Mouse (Mus musculus): ENCODE data around the gene Vps53.

Vps53 gene

GRCm38 (mm10) chr11:76167079-76167765 lies 12.2 kb downstream of the Vps53 start:
- DNase-seq (ENCODE audit: low spot score): peak; percentile 76

- peak; percentile 30 for DNase-seq (ENCODE audit: low spot score)
These were observed 12.8 kb downstream of the Vps53 start for GRCm38 (mm10) chr11:76166657-76167056.

GRCm38 (mm10) chr11:76160251-76160650 lies 19.2 kb downstream of the Vps53 start:
- DNase-seq (ENCODE audit: low spot score): no peak

GRCm38 (mm10) chr11:76158375-76158774 lies 21.1 kb downstream of the Vps53 start:
- DNase-seq (ENCODE audit: low spot score): no peak

- DNase-seq (ENCODE audit: low spot score): no peak
These were observed 24.6 kb downstream of the Vps53 start for GRCm38 (mm10) chr11:76154861-76155260.

- DNase-seq (ENCODE audit: low spot score): no peak
These were observed 25.2 kb downstream of the Vps53 start for GRCm38 (mm10) chr11:76154200-76154599.

- DNase-seq (ENCODE audit: low spot score): no peak
These were observed 26.1 kb downstream of the Vps53 start for GRCm38 (mm10) chr11:76153236-76153951.

GRCm38 (mm10) chr11:76150980-76151379 lies 28.5 kb downstream of the Vps53 start:
- DNase-seq (ENCODE audit: low spot score): no peak

- DNase-seq (ENCODE audit: low spot score): no peak
These were observed 31.1 kb downstream of the Vps53 start for GRCm38 (mm10) chr11:76148055-76149008.

- no peak for DNase-seq (ENCODE audit: low spot score)
These were observed 33.0 kb downstream of the Vps53 start for GRCm38 (mm10) chr11:76146187-76147010.

- no peak for DNase-seq (ENCODE audit: low spot score)
These were observed 34.3 kb downstream of the Vps53 start for GRCm38 (mm10) chr11:76145169-76145568.

- DNase-seq (ENCODE audit: low spot score): no peak
These were observed 35.1 kb downstream of the Vps53 start for GRCm38 (mm10) chr11:76144386-76144785.

- no peak for DNase-seq (ENCODE audit: low spot score)
These were observed 41.5 kb downstream of the Vps53 start for GRCm38 (mm10) chr11:76137996-76138395.

GRCm38 (mm10) chr11:76135641-76136437 lies 43.6 kb downstream of the Vps53 start:
- no peak for DNase-seq (ENCODE audit: low spot score)

GRCm38 (mm10) chr11:76130859-76131258 lies 48.6 kb downstream of the Vps53 start:
- DNase-seq (ENCODE audit: low spot score): no peak

- no peak for DNase-seq (ENCODE audit: low spot score)
These were observed 54.1 kb downstream of the Vps53 start for GRCm38 (mm10) chr11:76125386-76125785.

- no peak for DNase-seq (ENCODE audit: low spot score)
These were observed 55.9 kb downstream of the Vps53 start for GRCm38 (mm10) chr11:76123517-76123916.

GRCm38 (mm10) chr11:76122571-76122970 lies 56.9 kb downstream of the Vps53 start:
- DNase-seq (ENCODE audit: low spot score): no peak

- DNase-seq (ENCODE audit: low spot score): no peak
These were observed 58.4 kb downstream of the Vps53 start for GRCm38 (mm10) chr11:76121086-76121485.

- peak; percentile 41 for DNase-seq (ENCODE audit: low spot score)
These were observed 59.0 kb downstream of the Vps53 start for GRCm38 (mm10) chr11:76120407-76120901.
